Mouse (Mus musculus) bone marrow, adult 2 months (tissue): ENCODE results near the gene Sfmbt1.

Experiments used
- CTCF ChIP-seq: fragments of 200-500 bp; IDR thresholded peaks from 2 replicates; pipeline ENCODE4 v1.5.1; 2011; ENCODE audit warnings: low read length, control low read depth; ENCODE audit not compliant: control insufficient read depth, insufficient read depth
- POLR2A ChIP-seq: fragments of 200-500 bp; IDR thresholded peaks from 2 replicates; pipeline ENCODE4 v1.6.1; 2011; ENCODE audit warnings: low read depth, mild to moderate bottlenecking, control low read depth, low read length, borderline replicate concordance; ENCODE audit not compliant: control insufficient read depth

DNA sequence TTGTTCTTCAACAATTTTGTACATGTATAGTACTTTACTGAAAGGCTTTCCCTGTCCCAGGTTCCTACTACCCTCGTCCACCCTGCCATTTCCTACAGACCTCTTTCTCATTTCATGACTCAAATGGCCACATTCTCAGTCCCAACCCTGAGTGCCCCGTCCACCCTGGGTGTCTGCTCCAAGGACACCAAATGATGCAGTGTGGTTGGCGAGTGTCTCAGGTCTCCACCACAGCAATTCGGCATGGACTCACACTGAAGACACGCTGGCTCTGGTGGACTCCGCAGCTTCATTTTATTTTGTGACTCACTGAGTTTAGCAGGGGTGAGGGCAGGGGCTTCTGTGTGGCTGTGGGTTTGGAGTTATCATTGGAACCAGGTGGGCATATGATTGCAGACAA, 44.5 kb upstream of the Sfmbt1 start:
- TF ChIP-seq CTCF (no peak), POLR2A (no peak)
